Mouse (Mus musculus) liver, embryonic 14.5 days (tissue): Measurements from ENCODE around the gene Adgrb2.

ENCODE experiments used
- CTCF ChIP-seq: IDR thresholded peaks from 2 replicates; pipeline ENCODE4 v1.5.1; 2016; ENCODE audit warnings: antibody characterized with exemption, low read depth, control low read depth
- EP300 ChIP-seq: IDR thresholded peaks from 2 replicates; pipeline ENCODE4 v1.6.1; 2016; ENCODE audit warnings: antibody characterized with exemption, low read depth

DNA sequence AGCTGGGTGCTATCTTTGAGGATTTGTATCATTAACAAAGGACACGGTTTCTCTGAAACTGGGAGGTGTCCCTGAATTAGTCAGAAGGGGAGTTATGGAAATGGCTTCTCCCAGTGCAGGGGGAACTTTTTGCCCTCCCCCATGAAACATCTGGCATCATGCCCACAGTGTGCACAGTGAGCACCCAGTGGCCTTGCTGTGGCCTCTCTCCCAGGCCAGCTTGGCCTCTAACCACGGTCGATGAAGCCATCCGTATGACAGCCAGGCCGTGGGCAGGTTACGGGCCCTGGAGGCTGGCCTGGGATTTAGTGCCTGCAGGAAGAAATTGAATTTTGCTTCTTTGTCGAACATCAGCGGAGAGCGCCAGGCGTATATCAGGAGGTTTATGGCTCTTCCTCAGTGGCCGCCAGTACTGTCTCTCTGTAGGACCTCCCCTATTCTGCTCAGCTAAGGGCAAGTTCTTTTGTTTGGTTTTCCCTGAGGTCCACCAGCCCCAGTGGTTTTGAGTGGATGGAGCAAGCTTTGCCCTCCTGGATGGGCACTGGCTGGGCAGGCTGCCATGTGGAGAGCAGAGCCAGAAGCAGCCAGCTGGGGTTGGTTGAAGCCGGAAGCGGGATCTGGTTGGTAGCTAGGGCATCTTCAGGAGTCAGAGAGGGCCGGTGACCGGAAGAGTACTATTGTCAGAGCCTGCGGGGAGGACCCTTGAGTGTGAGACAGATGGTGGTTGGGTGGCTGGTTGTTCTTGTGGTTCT is 9.4 kb downstream of the Adgrb2 start:
- TF ChIP-seq CTCF (no peak), EP300 (no peak)
